Mouse (Mus musculus) olfactory bulb, adult 2 months (tissue): ENCODE data around the gene Gkap1.

Experiments
- CTCF ChIP-seq: fragments of 200-500 bp; IDR thresholded peaks from 2 replicates; pipeline ENCODE4 v1.5.1; 2012; ENCODE audit warnings: low read depth, mild to moderate bottlenecking, low read length, moderate library complexity; ENCODE audit not compliant: insufficient read depth
- POLR2A ChIP-seq: fragments of 200-500 bp; IDR thresholded peaks from 2 replicates; pipeline ENCODE4 v1.6.1; 2012; ENCODE audit warnings: mild to moderate bottlenecking, low read depth, low read length, moderate library complexity; ENCODE audit not compliant: insufficient read depth

DNA sequence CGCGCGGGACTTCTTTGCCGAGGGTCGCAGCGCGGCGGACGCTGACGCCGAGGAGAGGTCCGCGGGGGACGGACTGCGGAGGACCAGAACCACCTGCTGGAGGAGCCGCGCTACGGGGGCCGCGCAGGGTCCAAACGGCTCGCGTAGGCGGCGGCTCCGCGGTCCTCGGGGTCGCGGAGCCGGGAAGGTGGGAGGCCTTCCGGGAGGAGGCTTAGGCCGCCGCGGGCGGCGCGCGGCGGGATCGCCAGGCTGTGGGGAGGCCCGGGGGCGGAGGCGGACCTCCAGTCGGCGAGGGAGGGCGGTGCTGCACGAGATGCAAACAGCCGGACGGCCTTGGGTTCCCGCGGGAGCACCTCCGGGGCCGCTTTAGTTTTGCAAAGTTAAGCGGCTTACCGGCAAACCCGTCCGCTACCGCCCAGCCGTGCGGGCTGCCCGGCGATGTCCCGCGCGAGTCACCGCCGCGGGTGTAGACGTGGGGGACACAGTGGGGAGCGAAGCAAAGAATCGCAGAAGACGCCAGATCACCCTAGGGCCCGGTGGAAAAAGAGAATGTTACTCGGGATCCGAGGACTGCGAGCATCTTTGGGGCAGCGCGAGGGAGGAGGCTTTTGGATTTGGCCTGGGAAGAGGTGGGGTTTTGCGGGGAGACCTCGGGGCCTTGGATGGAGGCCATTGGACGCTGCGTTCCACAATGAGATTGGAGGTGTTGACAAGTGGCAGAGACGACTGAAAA lies 1.1 kb downstream of the Gkap1 start:
- no peak for TF ChIP-seq POLR2A
- no peak for TF ChIP-seq CTCF
